Mouse (Mus musculus) heart, embryonic 14.5 days (tissue): ENCODE measurements around the gene Cops8. TPM values are rescaled to one million over a fixed set of nuclear protein-coding genes. Genes with fewer than 3 reads are reported as not detected.
A peak's percentile ranks its signal among the peaks of the same experiment; 100 is the strongest.

ENCODE experiments used
- ATAC-seq: fragments of 200-750 bp; cut with Nextera tagmentation; 2 replicates; pipeline ENCODE4 v1.8.0; 2017; ENCODE audit warnings: low read depth, moderate TSS enrichment; ENCODE audit not compliant: insufficient number of reproducible peaks, insufficient read depth, low FRiP score
- H3K27ac ChIP-seq, 2 experiments: fragments of 200-500 bp in 1 of 2; fragments of 300-500 bp in 1 of 2; sonication (generic) in 1 of 2; replicated peaks in 1 of 2; 2 replicates each; pipeline ENCODE4 v1.5.1; 2012 to 2014; ENCODE audit warnings: low read depth in 2 of 2, low read length in 2 of 2, control low read depth in 1 of 2, mild to moderate bottlenecking in 1 of 2, mixed read lengths in 1 of 2; ENCODE audit not compliant: control insufficient read depth in 1 of 2, insufficient read depth in 1 of 2
- H3K27me3 ChIP-seq: fragments of 300-500 bp; sonication (generic); 2 replicates; pipeline ENCODE4 v1.6.1; 2014; ENCODE audit warnings: mild to moderate bottlenecking, low read length, control low read depth; ENCODE audit not compliant: control insufficient read depth, insufficient read depth
- H3K36me3 ChIP-seq: fragments of 300-500 bp; sonication (generic); 2 replicates; pipeline ENCODE4 v1.6.1; 2014; ENCODE audit warnings: mild to moderate bottlenecking, control low read depth, low read length, mixed read lengths; ENCODE audit not compliant: control insufficient read depth, insufficient read depth
- H3K4me1 ChIP-seq, 2 experiments: fragments of 200-500 bp in 1 of 2; fragments of 300-500 bp in 1 of 2; sonication (generic) in 1 of 2; 2 replicates each; pipeline ENCODE4 v1.6.1; 2012 to 2014; ENCODE audit warnings: low read length in 2 of 2, control low read depth in 1 of 2, mixed read lengths in 1 of 2; ENCODE audit not compliant: control insufficient read depth in 2 of 2, insufficient read depth in 2 of 2
- H3K4me2 ChIP-seq: fragments of 300-500 bp; sonication (generic); 2 replicates; pipeline ENCODE4 v1.6.1; 2014; ENCODE audit warnings: mild to moderate bottlenecking, low read length
- H3K4me3 ChIP-seq, 2 experiments: fragments of 200-500 bp in 1 of 2; fragments of 300-500 bp in 1 of 2; sonication (generic) in 1 of 2; 2 replicates each; pipeline ENCODE4 v1.5.1; 2012 to 2014; ENCODE audit warnings: low read length in 2 of 2, mild to moderate bottlenecking in 2 of 2, control low read depth in 1 of 2, low read depth in 1 of 2, moderate library complexity in 1 of 2; ENCODE audit not compliant: control insufficient read depth in 1 of 2, insufficient read depth in 1 of 2
- H3K9ac ChIP-seq: fragments of 300-500 bp; sonication (generic); 2 replicates; pipeline ENCODE4 v1.6.1; 2014; ENCODE audit warnings: mild to moderate bottlenecking, low read length
- H3K9me3 ChIP-seq: fragments of 300-500 bp; sonication (generic); 2 replicates; pipeline ENCODE4 v1.6.1; 2016; ENCODE audit warnings: low read length, control low read depth; ENCODE audit not compliant: control insufficient read depth
- WGBS: fragments of 180-500 bp; shearing (Covaris S2); extraction: QIAGEN DNeasy Blood & Tissue Kit; methylation state at CpG from one replicate; pipeline ENCODE4 v1.1.7; 2014; 5-methylcytosine and 5-hydroxymethylcytosine counted together
- polyA plus RNA-seq: library from polyadenylated mRNA; unstranded; fragments of >200 nt; fragmentation: Nextera tagmentation; extraction: Ambion mirVana; gene quantifications from 2 replicates; pipeline ENCODE4 v1.2.1, GENCODE M21; 2014

The Cops8 gene
- polyA plus RNA-seq, 1 experiment from 2014 or later, result 128 TPM

- Histone ChIP-seq H3K9ac (no peak overlapping the region), H3K27me3 (no peaks in the 10 kb centered on the region), H3K9me3 (no peaks in the 10 kb centered on the region), H3K27ac (no peak overlapping the region), H3K4me3 (no peak overlapping the region), H3K4me1 (no peaks in the 10 kb centered on the region), H3K4me2 (no peak overlapping the region), H3K36me3 (peaks cover 89% of the 10 kb centered on the region)
- no peak for ATAC-seq
- WGBS, result 83% methylated on average over 5 of the region's 5 CpGs
Observed at GRCm38 (mm10) chr1:90609363-90609762, 6.6 kb downstream of the Cops8 start.

DNA sequence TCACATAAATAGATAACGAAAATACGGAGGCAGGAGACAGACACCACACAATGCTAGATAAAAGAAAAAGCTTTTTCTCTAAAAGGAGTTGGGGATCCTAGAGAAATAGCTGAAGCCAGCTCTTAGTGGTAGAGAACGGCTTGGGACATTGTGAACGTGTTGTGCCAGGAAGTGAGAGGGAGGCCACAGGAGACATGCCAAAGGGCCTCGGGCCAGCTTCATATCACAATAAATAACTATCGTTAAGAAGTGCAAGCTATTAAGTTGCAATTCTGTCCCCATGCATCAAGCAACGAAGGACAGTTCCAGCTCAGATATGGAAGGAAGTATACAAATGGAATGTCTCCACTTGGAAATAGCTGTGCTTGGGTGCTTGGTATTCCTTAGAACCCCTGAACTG is 14.5 kb downstream of the Cops8 start:
- Histone ChIP-seq H3K4me2 (no peak overlapping the region), H3K9ac (no peak overlapping the region), H3K27me3 (no peaks in the 10 kb centered on the region), H3K36me3 (peaks cover 28% of the 10 kb centered on the region), H3K4me1 (no peaks in the 10 kb centered on the region), H3K9me3 (no peaks in the 10 kb centered on the region), H3K27ac (no peak overlapping the region), H3K4me3 (no peak overlapping the region)
- no peak for ATAC-seq
- 78% methylated on average over 7 of the region's 7 CpGs for WGBS

GRCm38 (mm10) chr1:90633415-90634030 is 30.7 kb downstream of the Cops8 start:
- ATAC-seq, result no peak; the same call in 1 of the 2 replicates
- H3K9me3 ChIP-seq, result no peaks in the 10 kb centered on the region
- H3K4me3 ChIP-seq, result no peak overlapping the region
- H3K4me1 ChIP-seq, result peaks cover 6 to 9% of the 10 kb centered on the region in 2 experiments
- H3K9ac ChIP-seq, result no peak overlapping the region
- H3K27me3 ChIP-seq, result no peaks in the 10 kb centered on the region
- WGBS, result 74% methylated on average over 6 of the region's 6 CpGs
- no peak overlapping the region for H3K27ac ChIP-seq
- H3K4me2 ChIP-seq, result no peak overlapping the region
- H3K36me3 ChIP-seq, result no peaks in the 10 kb centered on the region

DNA sequence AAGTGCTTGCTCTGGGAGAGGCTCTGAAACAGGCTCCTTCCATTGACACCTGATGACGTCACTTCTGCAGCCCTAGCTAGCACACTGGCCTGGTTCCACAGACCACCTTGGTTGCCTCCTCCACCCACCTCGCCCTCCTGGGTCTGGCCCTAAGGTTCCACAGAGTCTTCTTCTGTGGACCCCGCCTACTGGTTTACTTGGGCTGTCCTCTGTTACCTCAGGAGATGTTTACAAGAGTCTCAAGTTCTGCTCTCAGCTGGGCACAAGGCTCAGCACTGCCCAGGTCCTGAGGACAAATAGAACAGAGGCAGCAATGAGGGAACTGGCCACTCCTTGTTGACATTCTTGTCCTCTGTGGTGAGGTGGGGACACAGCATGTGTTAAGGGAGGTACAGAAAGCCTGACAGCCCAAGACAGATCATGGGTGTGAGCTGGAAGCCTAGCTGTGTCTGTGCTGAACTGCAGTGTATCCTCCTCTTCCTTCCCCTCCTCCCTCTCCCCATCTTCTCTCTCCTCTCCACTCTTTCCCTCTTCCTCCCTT is 31.5 kb downstream of the Cops8 start:
- no peak overlapping the region for H3K27ac ChIP-seq
- no peak overlapping the region for H3K4me3 ChIP-seq
- peaks cover 6 to 9% of the 10 kb centered on the region in 2 experiments for H3K4me1 ChIP-seq
- no peak for ATAC-seq
- H3K9ac ChIP-seq, result no peak overlapping the region
- H3K4me2 ChIP-seq, result no peak overlapping the region
- H3K36me3 ChIP-seq, result no peaks in the 10 kb centered on the region
- WGBS, result 72% methylated on average over 3 of the region's 3 CpGs
- no peaks in the 10 kb centered on the region for H3K9me3 ChIP-seq
- no peaks in the 10 kb centered on the region for H3K27me3 ChIP-seq

DNA sequence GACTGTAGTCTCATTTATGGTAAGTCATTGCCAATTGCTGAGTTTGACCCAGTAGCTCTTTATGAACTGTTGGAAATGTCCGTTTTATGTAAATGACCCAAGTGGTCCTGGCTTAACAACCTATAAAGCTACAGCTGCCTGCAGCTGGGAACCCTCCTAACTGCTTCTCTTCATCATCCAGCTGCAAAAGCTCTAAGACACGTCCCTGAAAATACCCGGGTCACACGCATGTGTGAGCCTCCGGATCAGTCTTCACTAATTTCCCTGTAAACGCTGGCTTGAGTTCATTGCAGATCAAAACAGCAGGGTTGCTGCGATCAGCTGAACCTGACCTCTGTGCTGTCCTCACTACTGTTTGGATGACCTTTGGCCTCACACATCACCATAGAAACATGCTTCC is 35.6 kb downstream of the Cops8 start:
- Histone ChIP-seq H3K4me3 (no peak overlapping the region), H3K4me1 (no peaks in the 10 kb centered on the region), H3K27me3 (no peaks in the 10 kb centered on the region), H3K27ac (no peak overlapping the region), H3K9me3 (no peaks in the 10 kb centered on the region), H3K36me3 (no peaks in the 10 kb centered on the region), H3K4me2 (no peak overlapping the region), H3K9ac (no peak overlapping the region)
- ATAC-seq, result no peak
- WGBS, result 76% methylated on average over 7 of the region's 7 CpGs

GRCm38 (mm10) chr1:90650781-90651437 is 48.1 kb downstream of the Cops8 start:
- no peaks in the 10 kb centered on the region for H3K36me3 ChIP-seq
- peaks cover 13 to 15% of the 10 kb centered on the region in 2 experiments for H3K4me1 ChIP-seq
- H3K9ac ChIP-seq, result 0 out of 2 replicates have a peak overlapping the region, but pooled peaks have one; percentile 25
- peak overlapping the region; percentile 60 to 83 for H3K27ac ChIP-seq
- WGBS, result 3% methylated on average over 4 of the region's 4 CpGs
- ATAC-seq, result peak; percentile 72
- H3K27me3 ChIP-seq, result no peaks in the 10 kb centered on the region
- H3K4me3 ChIP-seq, result no peak overlapping the region
- no peak overlapping the region for H3K4me2 ChIP-seq
- H3K9me3 ChIP-seq, result no peaks in the 10 kb centered on the region

- no peaks in the 10 kb centered on the region for H3K36me3 ChIP-seq
- no peak for ATAC-seq
- H3K9ac ChIP-seq, result no peak overlapping the region
- no peak overlapping the region for H3K4me2 ChIP-seq
- no peaks in the 10 kb centered on the region for H3K27me3 ChIP-seq
- H3K4me3 ChIP-seq, result no peak overlapping the region
- H3K27ac ChIP-seq, result peak overlapping the region in 1 of 2 experiments; percentile 83; a peak in 2 of 4 replicates
- H3K4me1 ChIP-seq, result peaks cover 13 to 15% of the 10 kb centered on the region in 2 experiments
- H3K9me3 ChIP-seq, result no peaks in the 10 kb centered on the region
Observed at GRCm38 (mm10) chr1:90651781-90652180, 49.0 kb downstream of the Cops8 start.
